Mouse (Mus musculus): ENCODE measurements at regions not wholly inside any gene's neighbourhood (a gene's known extent, or its start where the extent isn't known, plus 50 kb on each side); places are given as distances from the start of the nearest gene placed in this dataset.

DNA sequence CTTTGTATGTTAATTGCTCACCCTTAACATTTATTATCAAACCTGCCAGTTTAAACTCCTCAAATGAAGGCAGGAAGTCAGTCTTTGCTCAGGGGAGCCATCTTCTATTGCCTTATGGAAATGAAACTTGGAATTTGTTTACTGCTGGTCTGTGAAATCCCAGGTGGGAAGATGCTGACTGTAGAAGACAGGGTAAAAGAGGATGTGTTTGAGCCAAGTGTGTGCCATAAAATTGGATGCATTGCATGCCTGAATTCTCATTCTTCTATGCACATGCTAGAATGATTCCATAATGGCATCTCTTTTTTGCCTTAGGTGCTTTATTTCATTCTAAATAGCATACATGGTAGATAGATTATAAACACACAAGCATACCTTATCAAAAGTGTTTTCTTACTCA is 1249.9 kb upstream of the Lrrc6 start:
- no peak for ATAC-seq (replicated peaks; ENCODE audit: poor library complexity)

- ATAC-seq (replicated peaks; ENCODE audit: poor library complexity) = no peak
Observed at GRCm38 (mm10) chr15:67743332-67743731, 1242.6 kb upstream of the Lrrc6 start.

GRCm38 (mm10) chr15:67732988-67733387 is 1232.3 kb upstream of the Lrrc6 start:
- ATAC-seq (replicated peaks; ENCODE audit: poor library complexity) = peak; percentile 100

GRCm38 (mm10) chr15:67729492-67729891 is 1228.8 kb upstream of the Lrrc6 start:
- ATAC-seq (replicated peaks; ENCODE audit: poor library complexity) = no peak

GRCm38 (mm10) chr15:67725239-67725638 is 1224.5 kb upstream of the Lrrc6 start:
- ATAC-seq (replicated peaks; ENCODE audit: poor library complexity) = no peak

DNA sequence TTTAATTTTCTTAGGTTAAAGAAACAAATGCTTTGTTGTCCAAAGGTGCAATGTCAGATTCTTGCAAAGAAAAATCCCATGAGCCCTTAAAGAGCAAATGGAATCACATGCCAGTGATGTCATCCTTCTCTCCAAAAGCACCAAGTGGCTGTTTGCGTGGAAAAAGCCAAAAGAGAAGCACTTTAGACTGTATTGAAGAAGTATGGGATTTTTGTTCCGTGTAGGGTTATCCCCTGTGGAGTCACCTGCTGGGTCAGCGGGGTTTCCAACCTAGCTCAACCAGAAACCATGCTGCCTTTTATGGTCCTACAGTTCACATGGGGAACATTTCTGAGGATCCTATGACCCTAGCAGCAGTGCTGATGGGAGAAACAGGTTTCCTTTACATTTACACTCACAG is 1213.5 kb upstream of the Lrrc6 start:
- ATAC-seq (replicated peaks; ENCODE audit: poor library complexity) = no peak

DNA sequence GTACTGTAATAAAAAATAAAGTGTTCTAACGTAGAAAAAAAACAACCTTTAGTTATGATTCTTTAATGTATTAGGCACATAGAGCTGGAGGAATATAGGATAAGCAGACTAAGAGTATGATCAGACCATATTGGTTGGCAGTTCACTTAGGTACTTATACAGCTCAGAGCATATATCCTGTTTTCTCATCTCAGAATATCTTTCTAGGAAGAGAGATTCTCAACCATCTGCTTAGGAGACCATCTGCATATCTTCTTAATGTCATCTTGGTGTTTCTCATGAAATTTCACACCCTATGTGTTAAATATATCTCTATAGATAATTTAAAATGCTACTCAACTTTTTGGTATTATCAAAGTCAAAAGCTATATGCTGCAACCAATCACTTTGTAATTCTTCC is 1185.4 kb upstream of the Lrrc6 start:
- ATAC-seq (replicated peaks; ENCODE audit: poor library complexity) = no peak

- ATAC-seq (replicated peaks; ENCODE audit: poor library complexity) = no peak
Observed at GRCm38 (mm10) chr15:67673276-67673675, 1172.6 kb upstream of the Lrrc6 start.

- no peak for ATAC-seq (replicated peaks; ENCODE audit: poor library complexity)
Observed at GRCm38 (mm10) chr15:67636155-67636554, 1135.4 kb upstream of the Lrrc6 start.

DNA sequence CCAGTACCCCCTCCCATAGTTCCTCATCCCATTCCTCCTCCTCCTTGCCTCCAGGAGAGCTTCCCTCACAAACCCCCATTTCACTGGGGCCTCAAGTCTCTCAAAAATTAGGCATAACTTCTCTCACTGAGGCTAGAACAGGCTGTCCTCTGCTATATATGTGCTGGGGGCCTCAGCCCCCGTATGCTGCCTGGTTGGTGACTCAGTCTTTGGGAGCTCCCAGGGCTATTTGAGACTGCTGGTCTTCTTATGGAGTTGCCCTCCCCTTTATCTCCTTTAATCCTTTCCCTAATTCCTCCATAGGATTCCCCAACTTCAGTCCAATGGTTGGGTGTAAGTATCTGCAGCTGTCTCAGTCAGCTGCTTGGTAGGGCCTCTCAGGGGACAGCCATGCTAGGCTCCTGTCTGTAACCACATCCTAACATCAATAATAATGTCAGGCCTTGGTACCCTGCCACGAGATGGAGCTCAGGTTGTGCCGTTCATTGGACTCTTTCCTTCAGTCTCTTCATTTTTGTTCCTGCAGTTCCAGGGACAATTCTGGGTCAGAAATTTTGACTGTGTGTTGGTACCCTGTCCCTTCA is 1126.1 kb upstream of the Lrrc6 start:
- no peak for ATAC-seq (replicated peaks; ENCODE audit: poor library complexity)

DNA sequence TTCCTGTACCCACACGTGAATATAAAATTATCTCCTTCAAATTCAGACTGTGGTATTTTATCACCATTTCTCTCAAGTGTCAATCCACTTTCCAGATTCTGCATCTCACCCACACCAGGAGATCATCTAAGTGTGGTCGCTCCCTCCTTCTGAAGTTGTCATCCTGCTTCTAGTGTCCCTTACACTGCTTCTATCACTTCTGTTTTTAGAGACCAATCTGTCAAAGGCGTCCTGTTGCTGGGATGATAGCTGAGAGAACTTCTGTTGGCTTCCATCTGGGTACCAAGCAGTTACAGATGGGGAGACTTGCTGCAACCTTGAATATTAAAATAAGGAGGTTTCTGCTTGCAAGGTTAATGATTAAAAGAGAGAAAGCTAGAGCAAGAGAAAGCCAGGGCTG is 1111.2 kb upstream of the Lrrc6 start:
- no peak for ATAC-seq (replicated peaks; ENCODE audit: poor library complexity)

DNA sequence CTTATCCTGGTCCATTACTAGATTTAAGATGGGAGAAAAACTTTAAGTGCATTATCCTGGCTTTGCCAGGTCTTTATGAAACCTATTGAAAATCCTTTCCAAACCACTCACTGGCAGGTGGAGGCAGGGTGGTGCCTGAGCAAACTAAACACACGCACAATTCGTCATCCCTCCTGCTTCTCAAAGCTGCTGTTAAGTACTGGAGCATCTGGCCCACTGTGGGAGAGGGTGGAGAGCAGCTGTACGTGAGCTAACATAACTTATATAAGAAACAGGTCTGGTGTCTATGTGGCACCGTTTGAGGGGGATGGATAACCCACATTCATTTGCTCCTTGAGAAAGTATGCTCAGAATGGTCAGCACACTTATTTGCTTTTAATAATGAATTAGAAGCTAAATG is 1097.7 kb upstream of the Lrrc6 start:
- no peak for ATAC-seq (replicated peaks; ENCODE audit: poor library complexity)

- no peak for ATAC-seq (replicated peaks; ENCODE audit: poor library complexity)
Observed at GRCm38 (mm10) chr15:67576581-67576980, 1075.9 kb upstream of the Lrrc6 start.

DNA sequence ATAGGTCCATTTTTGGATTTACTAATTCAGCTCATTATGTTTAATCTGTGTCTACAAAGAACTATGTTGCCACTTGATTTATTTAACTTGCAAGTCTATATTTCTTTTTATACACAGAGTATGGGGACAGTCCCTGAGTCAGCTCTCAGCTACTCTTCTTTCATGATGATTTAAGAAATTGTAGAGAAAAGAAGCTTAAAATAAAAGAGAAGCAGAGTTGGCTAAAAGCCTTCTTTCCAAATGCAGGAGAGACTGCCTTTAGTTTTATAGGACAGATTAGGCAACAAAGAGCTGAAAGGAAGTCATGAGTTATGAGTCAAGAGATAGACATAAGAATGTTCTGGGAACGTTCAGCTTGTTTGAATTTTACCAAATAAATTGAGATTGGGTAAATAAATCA is 1070.9 kb upstream of the Lrrc6 start:
- no peak for ATAC-seq (replicated peaks; ENCODE audit: poor library complexity)

DNA sequence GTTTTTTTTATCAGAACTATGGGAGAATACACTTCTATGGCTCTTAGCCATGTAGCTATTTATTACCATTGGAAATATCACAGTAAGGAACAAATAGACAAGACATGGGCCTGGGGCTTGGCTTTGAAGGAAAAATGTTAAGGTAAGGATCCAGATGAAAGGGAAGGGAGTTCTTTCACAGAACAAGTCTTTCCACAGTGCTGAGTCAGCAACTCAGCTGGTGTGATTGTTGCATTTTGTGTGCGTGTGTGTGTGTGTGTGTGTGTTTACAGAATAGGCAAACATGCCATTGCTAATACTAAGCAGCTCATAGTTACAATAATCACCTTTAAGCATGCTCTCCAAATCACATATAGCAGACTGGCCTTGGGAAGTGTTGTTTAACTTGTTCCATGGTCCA is 1056.6 kb upstream of the Lrrc6 start:
- ATAC-seq (replicated peaks; ENCODE audit: poor library complexity) = no peak

GRCm38 (mm10) chr15:67551911-67552310 is 1051.2 kb upstream of the Lrrc6 start:
- no peak for ATAC-seq (replicated peaks; ENCODE audit: poor library complexity)

GRCm38 (mm10) chr15:67546896-67547400 is 1046.2 kb upstream of the Lrrc6 start:
- no peak for ATAC-seq (replicated peaks; ENCODE audit: poor library complexity)

DNA sequence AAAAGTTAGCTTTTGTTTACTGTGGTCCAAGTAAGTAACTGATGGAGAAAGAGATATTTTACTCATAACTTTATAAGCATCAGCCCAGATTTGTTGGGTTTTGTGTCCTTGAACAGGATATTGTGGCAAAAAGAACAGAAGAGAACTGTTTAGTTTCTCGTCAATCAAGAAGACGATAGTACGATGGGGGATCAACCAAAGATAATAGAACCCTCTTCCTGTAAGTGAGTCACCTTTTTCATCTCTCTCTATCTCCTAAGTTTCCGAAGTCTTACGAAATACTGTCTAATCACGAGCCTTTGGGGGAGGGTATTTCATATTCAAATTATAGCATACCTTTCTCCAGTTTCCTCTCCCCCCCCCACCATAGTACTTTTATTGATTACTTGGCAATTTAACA is 1045.0 kb upstream of the Lrrc6 start:
- ATAC-seq (replicated peaks; ENCODE audit: poor library complexity) = no peak

DNA sequence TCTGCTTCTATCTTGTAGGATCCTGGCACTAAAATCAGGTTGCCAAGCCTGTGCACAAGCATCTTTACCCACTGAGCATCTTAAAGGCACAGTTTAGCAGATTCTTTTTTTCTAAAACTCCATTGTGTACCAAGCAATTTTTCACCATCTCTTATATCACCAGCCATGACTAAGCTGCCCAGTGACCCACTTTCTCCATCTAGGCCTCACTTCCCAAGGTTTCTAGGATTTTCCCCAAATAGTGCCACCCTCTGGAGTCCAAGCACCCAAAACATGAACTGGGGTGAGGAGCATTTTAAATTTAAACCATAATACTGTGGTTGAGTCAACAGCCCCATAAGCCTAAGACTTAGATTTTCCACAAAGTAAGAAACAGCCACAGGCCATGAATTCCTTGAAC is 1013.0 kb upstream of the Lrrc6 start:
- ATAC-seq (replicated peaks; ENCODE audit: poor library complexity) = no peak

DNA sequence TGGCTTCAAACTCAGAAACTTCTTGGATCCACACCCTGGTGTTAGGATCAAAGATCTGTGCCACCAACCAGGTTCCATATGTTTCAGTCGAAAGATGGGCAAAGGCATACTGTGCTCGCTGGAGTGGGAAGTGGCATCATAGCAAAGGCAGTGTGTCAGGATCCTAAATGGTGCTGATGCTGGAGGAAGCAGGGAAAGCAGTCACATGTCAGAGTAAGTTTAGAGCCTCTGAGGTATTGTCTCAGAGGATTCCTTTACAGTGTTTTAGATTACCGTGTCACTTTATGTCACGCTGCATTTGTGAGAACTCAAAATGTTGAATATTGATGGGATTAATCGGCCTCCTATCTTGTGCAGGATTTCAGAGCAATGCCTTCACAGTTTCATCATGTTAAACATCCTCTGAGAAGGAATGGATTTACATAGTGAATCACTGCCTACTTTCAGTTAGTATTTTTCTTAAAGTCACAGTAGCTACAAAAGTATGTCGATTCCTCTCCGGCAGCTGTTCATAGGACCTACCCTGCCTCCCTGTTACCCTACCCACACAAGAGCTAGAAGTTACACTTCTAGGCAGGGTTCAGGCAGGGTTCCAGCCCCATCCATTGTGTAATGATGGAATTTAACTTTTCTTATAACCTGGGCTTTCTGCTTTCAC is 994.4 kb upstream of the Lrrc6 start:
- ATAC-seq (replicated peaks; ENCODE audit: poor library complexity) = no peak

GRCm38 (mm10) chr15:67481733-67482132 is 981.0 kb upstream of the Lrrc6 start:
- ATAC-seq (replicated peaks; ENCODE audit: poor library complexity) = peak; percentile 97

DNA sequence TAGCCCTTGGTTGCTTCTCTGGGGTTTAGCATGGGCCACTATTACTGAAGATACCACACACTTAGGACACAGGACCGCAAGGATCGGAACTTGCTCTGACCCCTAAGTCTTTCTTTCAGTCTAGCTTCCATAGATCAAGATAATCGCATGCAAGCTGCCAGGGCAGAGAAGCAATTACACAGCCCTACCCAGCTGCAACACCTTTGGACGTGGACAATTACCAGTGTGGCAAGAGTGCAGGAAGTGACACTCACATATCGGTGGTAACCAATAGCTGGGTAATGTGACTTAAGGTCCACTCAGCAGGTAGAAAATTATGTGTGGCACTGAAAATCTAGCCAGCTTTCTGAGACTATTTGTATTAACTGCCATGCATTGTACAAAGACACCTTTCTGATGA is 973.6 kb upstream of the Lrrc6 start:
- ATAC-seq (replicated peaks; ENCODE audit: poor library complexity) = no peak

DNA sequence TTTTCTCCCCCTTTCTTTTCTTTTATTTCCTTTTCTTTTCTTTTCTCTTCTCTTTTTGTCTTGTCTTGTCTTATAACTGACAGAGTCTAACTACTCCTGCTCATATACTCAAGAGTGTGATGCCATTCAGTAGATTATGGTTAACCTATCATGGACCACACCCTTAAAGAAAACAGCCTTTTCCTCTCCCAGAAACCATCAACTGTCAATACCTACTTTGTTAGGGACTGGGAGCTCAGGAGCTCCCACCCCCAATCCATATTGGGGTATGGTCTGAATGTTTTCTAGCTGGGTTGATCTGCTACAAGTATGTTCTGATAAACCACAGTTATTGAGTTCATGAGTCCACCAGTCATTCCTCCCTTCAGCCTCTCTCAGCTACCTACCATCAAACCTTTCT is 972.3 kb upstream of the Lrrc6 start:
- peak; percentile 54; the same call in 1 of the 2 replicates for ATAC-seq (replicated peaks; ENCODE audit: poor library complexity)

Measured in megakaryocyte progenitor cell, adult 5-6 weeks (primary cell).